ENCODE assay signal across 15 mouse cellular contexts in the genomic region with DNA sequence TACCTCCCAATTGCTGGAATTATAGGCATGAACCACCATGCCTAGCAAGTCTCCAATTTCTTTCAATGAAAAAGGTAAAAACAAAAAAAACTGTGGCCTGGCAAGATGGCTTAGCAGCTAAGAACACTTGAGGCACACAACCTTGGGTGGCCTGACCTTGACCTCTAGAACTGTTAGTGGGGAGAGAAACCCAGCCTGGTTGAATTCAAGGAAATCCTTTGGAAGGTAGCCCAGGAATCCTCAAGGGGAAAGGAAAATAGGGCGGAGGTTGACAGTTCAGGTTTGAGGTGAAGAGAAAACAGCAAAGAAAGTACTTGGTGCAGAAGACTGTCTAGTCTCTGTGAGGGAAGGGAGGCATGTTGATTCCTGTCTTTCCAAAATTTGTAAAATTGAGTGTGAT. TPM values are rescaled to one million over a fixed set of nuclear protein-coding genes. Genes with fewer than 3 reads are reported as not detected.
DNase-seq lines count a peak whose midpoint lies in the region; ATAC-seq lines count a peak whose summit lies in the region.
"Had no signal": no experiment of that assay in that cellular context is flagged by ENCODE, and none has a peak within 500 bp of the region (broad histone marks: within the 10 kb centered on the region; RNA-seq: fewer than 3 reads in every experiment).

No protein-coding gene starts in this region.

- no peak for ATAC-seq in heart, embryonic 12.5 days (ENCODE audit: insufficient number of reproducible peaks, low FRiP score)
- ATAC-seq: midbrain, embryonic 16.5 days had no signal

- H3K9ac ChIP-seq in heart, embryonic 12.5 days = no peak overlapping the region
- H3K9ac ChIP-seq: embryonic facial prominence, embryonic 15.5 days; forebrain, embryonic 12.5 days; liver, embryonic 15.5 days had no signal

- intact Hi-C loops in heart, postnatal 36 days (cut with DNase I) = no loop called here

- WGBS in heart, embryonic 12.5 days = 57% methylated on average over 1 of the region's 1 CpGs

- H3K4me2 ChIP-seq in heart, embryonic 12.5 days = no peak overlapping the region
- H3K4me2 ChIP-seq: embryonic facial prominence, embryonic 15.5 days; forebrain, embryonic 12.5 days; liver, embryonic 15.5 days had no signal

- no peaks in the 10 kb centered on the region for H3K27me3 ChIP-seq in heart, embryonic 12.5 days (replicated peaks)
- H3K27me3 ChIP-seq: embryonic facial prominence, embryonic 15.5 days; forebrain, embryonic 12.5 days; liver, embryonic 15.5 days had no signal

- H3K4me3 ChIP-seq in heart, embryonic 12.5 days = no peak overlapping the region
- H3K4me3 ChIP-seq: embryonic facial prominence, embryonic 15.5 days; forebrain, embryonic 12.5 days; liver, embryonic 15.5 days had no signal

- peak; percentile 75 to 84 for DNase-seq in heart, adult 18-20 months
- peak; percentile 82 for DNase-seq in ES-CJ7 (ENCODE audit: low read depth, low spot score)
- peak; percentile 75 for DNase-seq in ZHBTc4 (ENCODE audit: low read depth, low spot score)
- peak; percentile 49 to 51 for DNase-seq in heart, postnatal 36 days
- no peak for DNase-seq in ovary, postnatal 10 days (ENCODE audit: low spot score)
- no peak for DNase-seq in left cerebral cortex, adult 18-20 months (ENCODE audit: low spot score in 2 of 2)
- no peak for DNase-seq in cerebellum, adult 11 months
- DNase-seq: cerebellum, adult 18-20 months; thymus, postnatal 25 days had no signal

- H3K4me1 ChIP-seq in heart, embryonic 12.5 days (replicated peaks) = peaks cover 28% of the 10 kb centered on the region
- H3K4me1 ChIP-seq: embryonic facial prominence, embryonic 15.5 days; forebrain, embryonic 12.5 days; liver, embryonic 15.5 days had no signal

- H3K27ac ChIP-seq in heart, embryonic 12.5 days (ENCODE audit: poor library complexity, severe bottlenecking) = no peak overlapping the region
- H3K27ac ChIP-seq: embryonic facial prominence, embryonic 15.5 days; forebrain, embryonic 12.5 days; liver, embryonic 15.5 days; stomach, postnatal 0 days had no signal

- peaks cover 18% of the 10 kb centered on the region for H3K36me3 ChIP-seq in heart, embryonic 12.5 days

- no peaks in the 10 kb centered on the region for H3K9me3 ChIP-seq in heart, embryonic 12.5 days (replicated peaks)
- H3K9me3 ChIP-seq: embryonic facial prominence, embryonic 15.5 days; forebrain, embryonic 12.5 days; liver, embryonic 15.5 days had no signal

RNA-seq across cellular contexts. Expression of a gene that starts 3.1 kb away (rescaled TPM):
- total RNA-seq in heart, adult 18-20 months (2021) = 100 to 1,000 TPM in 1 of 2 experiments, 10 to 100 TPM in 1; 73.2 to 181 TPM
- 0.34 and 0.63 TPM in 2 replicates for polyA plus RNA-seq in heart, embryonic 12.5 days (2016; fragmentation: Nextera tagmentation; extraction: Ambion mirVana)
- total RNA-seq in heart, postnatal 36 days (2021) = 10 to 100 TPM; 43.7 to 50.9 TPM
- total RNA-seq in left cerebral cortex, adult 18-20 months (2021) = 10 to 100 TPM; 17.3 to 20.7 TPM

RNA-seq across cellular contexts. Expression of a gene that starts 14.6 kb away (rescaled TPM):
- total RNA-seq in heart, adult 18-20 months (2021) = 100 to 1,000 TPM; 548 to 551 TPM
- 580 TPM in 2 replicates for polyA plus RNA-seq in heart, embryonic 12.5 days (2016; fragmentation: Nextera tagmentation; extraction: Ambion mirVana)
- 100 to 1,000 TPM; 475 to 537 TPM for total RNA-seq in heart, postnatal 36 days (2021)
- 100 to 1,000 TPM; 232 to 247 TPM for total RNA-seq in left cerebral cortex, adult 18-20 months (2021)

RNA-seq across cellular contexts. Expression of a gene that starts 36.7 kb away (rescaled TPM):
- under 1 TPM; 0.37 to 0.69 TPM for total RNA-seq in heart, adult 18-20 months (2021)
- 0.24 and 0.96 TPM in 2 replicates for polyA plus RNA-seq in heart, embryonic 12.5 days (2016; fragmentation: Nextera tagmentation; extraction: Ambion mirVana)
- total RNA-seq in heart, postnatal 36 days (2021) = not detected
- 1 to 10 TPM; 3.5 to 3.6 TPM for total RNA-seq in left cerebral cortex, adult 18-20 months (2021)

RNA-seq across cellular contexts. Expression of a gene that starts 43.0 kb away (rescaled TPM):
- total RNA-seq in heart, adult 18-20 months (2021) = 1 to 10 TPM; 4.4 to 4.8 TPM
- polyA plus RNA-seq in heart, embryonic 12.5 days (2016; fragmentation: Nextera tagmentation; extraction: Ambion mirVana) = 35.0 and 38.7 TPM in 2 replicates
- total RNA-seq in heart, postnatal 36 days (2021) = 1 to 10 TPM; 4.2 to 4.7 TPM
- 10 to 100 TPM in 1 of 2 experiments, 1 to 10 TPM in 1; 9.8 to 10.4 TPM for total RNA-seq in left cerebral cortex, adult 18-20 months (2021)

Comparison
In these comparisons a context has a peak if more than half of its experiments do, and no peak if none do; other contexts are left out.
1. DNase-seq: peak in heart, adult 18-20 months (2 of 2), ES-CJ7 (single experiment), ZHBTc4 (single experiment) and heart, postnatal 36 days (2 of 2); none in ovary, postnatal 10 days (single experiment), left cerebral cortex, adult 18-20 months (0 of 2) and cerebellum, adult 11 months (single experiment).